Mouse (Mus musculus) liver, adult 10 weeks (tissue): Measurements from ENCODE around the gene Necap1. TPM values are rescaled to one million over a fixed set of nuclear protein-coding genes. Genes with fewer than 3 reads are reported as not detected.

Source experiments
- polyA plus RNA-seq: library from polyadenylated mRNA; stranded (reverse); fragments of 350-450 nt; fragmentation: Illumina TruSeq; extraction: RNeasy Lipid Tissue Mini Kit (QIAGEN cat#74804); gene quantifications from one replicate; pipeline ENCODE4 v1.2.3, GENCODE M21; 2014; ENCODE audit warnings: low read depth, low replicate concordance

Gene Necap1
- 36.0 TPM for polyA plus RNA-seq

DNA sequence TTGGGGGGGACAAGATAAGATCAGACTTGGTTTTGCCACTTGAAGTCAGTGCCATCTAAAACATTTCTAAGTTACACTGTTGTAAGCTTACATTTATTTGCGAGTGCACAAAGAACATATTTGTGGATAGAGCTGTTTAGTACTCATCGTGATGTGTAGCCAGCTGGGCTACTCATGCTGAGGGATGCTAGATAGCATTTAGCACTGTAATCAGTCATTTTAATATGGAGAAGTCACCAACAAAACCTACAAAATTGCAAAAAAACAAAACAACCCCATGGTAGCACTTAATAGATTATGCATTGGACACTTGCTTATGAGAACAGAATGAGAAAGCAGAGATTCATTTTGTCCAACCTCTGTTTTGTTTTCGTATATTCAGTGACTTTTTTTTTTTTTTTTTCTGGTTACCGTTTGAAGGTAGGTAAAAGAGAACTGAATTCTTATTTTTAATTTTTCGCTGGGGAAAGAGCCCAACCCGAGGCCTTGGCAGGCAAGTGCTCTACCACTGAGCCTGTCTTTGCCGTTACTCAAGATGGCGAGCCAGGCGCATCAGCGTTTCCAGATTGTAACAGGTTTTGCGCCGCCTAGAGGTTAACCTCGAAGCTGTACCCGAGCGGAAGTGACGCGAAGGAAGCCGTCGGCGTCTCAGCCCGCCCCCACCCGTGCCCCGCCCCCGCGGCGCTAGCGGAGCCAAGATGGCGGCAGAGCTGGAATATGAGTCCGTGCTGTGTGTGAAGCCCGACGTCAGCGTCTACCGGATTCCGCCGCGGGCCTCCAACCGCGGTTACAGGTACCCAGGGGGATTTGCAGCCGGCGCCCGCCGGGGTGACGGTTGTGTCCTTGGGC, at the start of gene Necap1:
TSS of gene Necap1 (plus strand) at position 604 of the 849 bp plus-strand sequence.

DNA sequence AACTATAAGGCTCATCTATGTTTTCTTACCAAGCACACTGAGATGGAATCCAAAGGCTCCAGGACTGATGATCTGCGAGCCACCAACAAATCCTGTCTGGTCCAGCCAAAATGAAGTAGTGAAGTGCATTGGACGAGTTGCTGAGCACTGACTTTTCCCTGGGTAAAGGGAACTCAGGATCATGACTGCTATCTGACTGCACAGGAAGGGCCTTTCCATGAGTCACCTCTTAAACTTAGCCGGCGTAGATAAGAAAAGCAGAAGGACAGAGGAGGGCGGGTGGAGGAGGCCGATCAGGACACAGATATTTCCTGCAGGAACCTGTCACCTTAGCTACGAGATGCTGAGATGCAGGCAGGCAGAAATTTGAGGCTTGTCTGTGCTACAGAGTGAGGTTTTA, 18.3 kb upstream of the Necap1 start, which contains the start of gene C3ar1:
TSS of gene C3ar1 (minus strand) at position 207 of the 400 bp plus-strand sequence.

DNA sequence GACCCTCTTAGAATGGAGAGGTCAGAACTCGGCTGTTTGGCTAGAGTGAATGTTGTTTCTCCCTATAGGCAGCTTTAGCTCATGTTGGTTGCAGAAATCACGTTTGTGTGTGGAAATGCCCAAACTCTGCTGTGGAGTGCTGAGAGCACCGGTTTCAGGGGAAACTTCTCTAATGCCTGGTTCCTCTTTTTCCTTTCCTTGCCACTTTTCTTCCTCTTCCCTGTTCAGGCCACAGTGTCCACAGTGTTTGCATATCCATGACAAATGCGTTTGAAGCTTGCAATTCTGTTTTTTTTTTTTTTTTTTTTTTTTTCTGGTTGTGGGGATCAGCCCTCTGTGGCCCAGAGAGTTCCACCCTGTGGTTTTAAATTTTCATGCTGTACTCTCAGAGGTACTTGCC, 47.2 kb downstream of the Necap1 start, which contains the start of gene Clec4a1:
TSS of gene Clec4a1 (plus strand) at position 398 of the 400 bp plus-strand sequence.

Other genes with a start within 250 kb of the Necap1 start
- not detected for gene Dppa3, start 248.1 kb upstream of the Necap1 start, polyA plus RNA-seq
- not detected for gene Nanog, start 167.0 kb upstream of the Necap1 start, polyA plus RNA-seq
- not detected for gene Slc2a3, start 72.8 kb upstream of the Necap1 start, polyA plus RNA-seq
- gene Foxj2, start 54.6 kb upstream of the Necap1 start, polyA plus RNA-seq = 4.6 TPM
- gene C3ar1, start 18.3 kb upstream of the Necap1 start, polyA plus RNA-seq = 2.7 TPM
- 4.0 TPM for gene Clec4a1, start 47.4 kb downstream of the Necap1 start, polyA plus RNA-seq
- gene Clec4a3, start 78.0 kb downstream of the Necap1 start, polyA plus RNA-seq = 11.0 TPM
- not detected for gene Clec4a4, start 115.9 kb downstream of the Necap1 start, polyA plus RNA-seq
- 0.69 TPM for gene Clec4b1, start 175.5 kb downstream of the Necap1 start, polyA plus RNA-seq
- gene Clec4a2, start 232.0 kb downstream of the Necap1 start, polyA plus RNA-seq = 5.1 TPM